Mouse (Mus musculus) lung, embryonic 16.5 days (tissue): Measurements from ENCODE around the gene Mdh1b. TPM values are rescaled to one million over a fixed set of nuclear protein-coding genes. Genes with fewer than 3 reads are reported as not detected.

Experiments
- ATAC-seq: fragments of 200-750 bp; cut with Nextera tagmentation; 2 replicates; pipeline ENCODE4 v1.8.0; 2017; ENCODE audit warnings: low read depth, mild to moderate bottlenecking, moderate library complexity
- H3K27ac ChIP-seq: fragments of 300-500 bp; sonication (generic); 2 replicates; pipeline ENCODE4 v1.5.1; 2014; ENCODE audit warnings: mild to moderate bottlenecking, control low read depth, low read length
- H3K27me3 ChIP-seq: fragments of 300-500 bp; sonication (generic); 2 replicates; pipeline ENCODE4 v1.6.1; 2014; ENCODE audit warnings: low read depth, low read length, mixed read lengths; ENCODE audit not compliant: control insufficient read depth, insufficient read depth
- H3K36me3 ChIP-seq: fragments of 300-500 bp; sonication (generic); 2 replicates; pipeline ENCODE4 v1.6.1; 2014; ENCODE audit warnings: low read length; ENCODE audit not compliant: control insufficient read depth, insufficient read depth
- H3K4me1 ChIP-seq: fragments of 300-500 bp; sonication (generic); replicated peaks from 2 replicates; pipeline ENCODE4 v1.6.1; 2014; ENCODE audit warnings: low read length, mixed read lengths; ENCODE audit not compliant: control insufficient read depth, insufficient read depth
- H3K4me2 ChIP-seq: fragments of 300-500 bp; sonication (generic); 2 replicates; pipeline ENCODE4 v1.6.1; 2014; ENCODE audit warnings: low read depth, low read length, control low read depth
- H3K4me3 ChIP-seq: fragments of 300-500 bp; sonication (generic); 2 replicates; pipeline ENCODE4 v1.5.1; 2014; ENCODE audit warnings: mild to moderate bottlenecking, low read length, control low read depth
- H3K9ac ChIP-seq: fragments of 300-500 bp; sonication (generic); 2 replicates; pipeline ENCODE4 v1.6.1; 2014; ENCODE audit warnings: low read length, control low read depth
- H3K9me3 ChIP-seq: fragments of 300-500 bp; sonication (generic); 2 replicates; pipeline ENCODE4 v1.6.1; 2016; ENCODE audit warnings: low read length; ENCODE audit not compliant: control insufficient read depth
- WGBS: fragments of 180-500 bp; shearing (Covaris S2); extraction: QIAGEN DNeasy Blood & Tissue Kit; methylation state at CpG from one replicate; pipeline ENCODE4 v1.1.7; 2014; 5-methylcytosine and 5-hydroxymethylcytosine counted together
- polyA plus RNA-seq: library from polyadenylated mRNA; unstranded; fragments of >200 nt; fragmentation: Nextera tagmentation; extraction: Ambion mirVana; gene quantifications from 2 replicates; pipeline ENCODE4 v1.2.1, GENCODE M21; 2015

Gene Mdh1b
- polyA plus RNA-seq, 1 experiment from 2014 or later: 1.4 TPM

- H3K9me3 ChIP-seq: no peaks in the 10 kb centered on the region
- H3K27me3 ChIP-seq: no peaks in the 10 kb centered on the region; the same call in 1 of the 2 replicates
- H3K9ac ChIP-seq: no peak overlapping the region
- 0 out of 2 replicates have a peak overlapping the region, but pooled peaks have one; percentile 17 for H3K4me2 ChIP-seq
- no peaks in the 10 kb centered on the region for H3K36me3 ChIP-seq
- no peak for ATAC-seq
- no peak overlapping the region for H3K4me3 ChIP-seq
- no peaks in the 10 kb centered on the region for H3K4me1 ChIP-seq
- WGBS: 27% methylated on average over 13 of the region's 13 CpGs
- H3K27ac ChIP-seq: no peak overlapping the region
Measured at GRCm38 (mm10) chr1:63667949-63668851, 61.9 kb downstream of the Mdh1b start.

GRCm38 (mm10) chr1:63667201-63667948 is 62.7 kb downstream of the Mdh1b start:
- Histone ChIP-seq H3K4me2 (no peak overlapping the region), H3K9ac (no peak overlapping the region), H3K27ac (no peak overlapping the region), H3K4me1 (no peaks in the 10 kb centered on the region), H3K4me3 (no peak overlapping the region), H3K27me3 (no peaks in the 10 kb centered on the region; the same call in 1 of the 2 replicates), H3K36me3 (no peaks in the 10 kb centered on the region), H3K9me3 (no peaks in the 10 kb centered on the region)
- no peak for ATAC-seq
- WGBS: 40% methylated on average over 9 of the region's 9 CpGs

- Histone ChIP-seq H3K9me3 (no peaks in the 10 kb centered on the region), H3K4me1 (no peaks in the 10 kb centered on the region), H3K27me3 (no peaks in the 10 kb centered on the region; the same call in 1 of the 2 replicates), H3K4me2 (no peak overlapping the region), H3K36me3 (no peaks in the 10 kb centered on the region), H3K4me3 (no peak overlapping the region), H3K27ac (no peak overlapping the region), H3K9ac (no peak overlapping the region)
- 81% methylated on average over 2 of the region's 2 CpGs for WGBS
- ATAC-seq: no peak
Measured at GRCm38 (mm10) chr1:63666089-63666488, 64.0 kb downstream of the Mdh1b start.

- no peaks in the 10 kb centered on the region for H3K36me3 ChIP-seq
- no peak overlapping the region for H3K4me2 ChIP-seq
- H3K9ac ChIP-seq: no peak overlapping the region
- H3K27me3 ChIP-seq: no peaks in the 10 kb centered on the region
- under 1% methylated on average over 7 of the region's 7 CpGs for WGBS
- no peaks in the 10 kb centered on the region for H3K9me3 ChIP-seq
- H3K27ac ChIP-seq: no peak overlapping the region
- no peaks in the 10 kb centered on the region for H3K4me1 ChIP-seq
- no peak overlapping the region for H3K4me3 ChIP-seq
- no peak; the same call in 1 of the 2 replicates for ATAC-seq
Measured at GRCm38 (mm10) chr1:63659591-63659990, 70.5 kb downstream of the Mdh1b start.

GRCm38 (mm10) chr1:63658016-63658415 is 72.1 kb downstream of the Mdh1b start:
- Histone ChIP-seq H3K36me3 (no peaks in the 10 kb centered on the region), H3K4me3 (no peak overlapping the region), H3K4me1 (no peaks in the 10 kb centered on the region), H3K9me3 (no peaks in the 10 kb centered on the region), H3K27me3 (no peaks in the 10 kb centered on the region), H3K27ac (no peak overlapping the region), H3K4me2 (no peak overlapping the region), H3K9ac (no peak overlapping the region)
- 12% methylated on average over 6 of the region's 6 CpGs for WGBS
- ATAC-seq: no peak

Other genes with a start within 250 kb of the Mdh1b start
- gene Gm39653, start 114.3 kb downstream of the Mdh1b start, polyA plus RNA-seq: not detected in 2 replicates
- gene Dytn, start 43.4 kb downstream of the Mdh1b start, polyA plus RNA-seq: not detected in 2 replicates
- 46.1 and 55.2 TPM in 2 replicates for gene Fastkd2, start 296 bp upstream of the Mdh1b start, polyA plus RNA-seq
- gene 4933402D24Rik, start 38.9 kb upstream of the Mdh1b start, polyA plus RNA-seq: not detected in 2 replicates